Mouse (Mus musculus) lung, adult 2 months (tissue): ENCODE results near the gene Tsc1.

Experiments used
- CTCF ChIP-seq: fragments of 200-500 bp; IDR thresholded peaks from 2 replicates; pipeline ENCODE4 v1.5.1; 2011; ENCODE audit warnings: mild to moderate bottlenecking, low read length, control low read depth; ENCODE audit not compliant: insufficient read depth
- POLR2A ChIP-seq: fragments of 200-500 bp; IDR thresholded peaks from 2 replicates; pipeline ENCODE4 v1.6.1; 2011; ENCODE audit warnings: low read depth, mild to moderate bottlenecking, control low read depth, low read length, borderline replicate concordance; ENCODE audit errors: extremely low read depth

DNA sequence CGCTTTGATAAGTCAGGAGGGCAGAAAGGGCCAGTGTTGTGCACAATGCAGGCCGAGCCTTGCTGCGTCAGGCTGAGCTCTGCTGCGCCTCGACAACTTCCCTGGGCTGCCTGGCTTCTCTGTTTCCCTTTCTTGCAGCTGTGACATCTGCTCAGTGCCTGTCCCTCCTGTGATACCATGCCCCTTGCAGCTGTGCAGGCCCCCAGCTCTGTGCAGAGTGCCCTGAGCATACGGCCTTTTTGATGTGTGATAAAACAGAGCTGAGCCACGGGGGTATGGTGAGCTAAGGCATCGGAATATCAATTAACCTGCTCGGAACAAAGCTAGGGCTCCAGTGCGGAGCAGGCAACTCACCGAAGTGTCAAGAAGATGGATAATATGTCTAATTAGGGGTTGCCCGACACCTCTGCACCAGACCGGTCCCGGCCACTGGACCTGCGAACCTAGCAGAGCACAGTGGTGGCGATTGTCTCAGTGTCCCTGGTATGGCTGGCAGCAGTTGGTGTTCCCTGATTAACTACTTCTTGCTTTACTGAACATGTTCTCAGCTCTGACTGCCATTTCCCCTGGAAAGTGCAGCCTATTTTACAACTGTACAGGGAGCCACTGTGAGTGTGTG is 86.9 kb downstream of the Tsc1 start:
- TF ChIP-seq CTCF (no peak), POLR2A (no peak)
